Mouse (Mus musculus) lung, postnatal 4 days (tissue): ENCODE results near the gene Traip.
A peak's percentile ranks its signal among the peaks of the same experiment; 100 is the strongest.

ENCODE experiments used
- DNase-seq, 2 experiments: peaks; one replicate each; pipeline ENCODE4 v3.0.0; 2021

Traip gene

GRCm38 (mm10) chr9:107935374-107935773 lies 14.6 kb upstream of the Traip start, which contains the start of gene Camkv:
TSS of gene Camkv (plus strand) at chr9:107935674.
- DNase-seq, result no peak

- peak in 1 of 2 experiments; percentile 43 for DNase-seq
Measured at GRCm38 (mm10) chr9:107935790-107936214, 14.1 kb upstream of the Traip start.

- DNase-seq, result no peak
Measured at GRCm38 (mm10) chr9:107936215-107936822, 13.6 kb upstream of the Traip start.

GRCm38 (mm10) chr9:107936831-107937230 lies 13.1 kb upstream of the Traip start:
- no peak for DNase-seq

GRCm38 (mm10) chr9:107947241-107948194 lies 2.4 kb upstream of the Traip start:
- no peak for DNase-seq

GRCm38 (mm10) chr9:107949184-107949921 lies 583 bp upstream of the Traip start:
- DNase-seq, result no peak

GRCm38 (mm10) chr9:107950460-107951355 lies 772 bp downstream of the Traip start:
- DNase-seq, result peak; percentile 94

GRCm38 (mm10) chr9:107955613-107956289 lies 5.8 kb downstream of the Traip start:
- DNase-seq, result peak in 1 of 2 experiments; percentile 44

- no peak for DNase-seq
Measured at GRCm38 (mm10) chr9:107957141-107957540, 7.2 kb downstream of the Traip start.

- peak in 1 of 2 experiments; percentile 51 for DNase-seq
Measured at GRCm38 (mm10) chr9:107959896-107960295, 10.0 kb downstream of the Traip start.

GRCm38 (mm10) chr9:107960928-107961327 lies 11.0 kb downstream of the Traip start:
- no peak for DNase-seq

- no peak for DNase-seq
Measured at GRCm38 (mm10) chr9:107961351-107961762, 11.4 kb downstream of the Traip start.

- peak; percentile 45 to 67 for DNase-seq
Measured at GRCm38 (mm10) chr9:107961881-107962280, 11.9 kb downstream of the Traip start.

GRCm38 (mm10) chr9:107962916-107963315 lies 13.0 kb downstream of the Traip start:
- DNase-seq, result no peak

GRCm38 (mm10) chr9:107963700-107964099 lies 13.8 kb downstream of the Traip start:
- peak; percentile 81 to 92 for DNase-seq

GRCm38 (mm10) chr9:107964681-107965080 lies 14.7 kb downstream of the Traip start:
- no peak for DNase-seq

GRCm38 (mm10) chr9:107966676-107967075 lies 16.7 kb downstream of the Traip start:
- no peak for DNase-seq

GRCm38 (mm10) chr9:107967437-107967836 lies 17.5 kb downstream of the Traip start:
- no peak for DNase-seq

- no peak for DNase-seq
Measured at GRCm38 (mm10) chr9:107968531-107968930, 18.6 kb downstream of the Traip start.

- DNase-seq, result no peak
Measured at GRCm38 (mm10) chr9:107970311-107970710, 20.4 kb downstream of the Traip start.
